Mouse (Mus musculus) left cerebral cortex, postnatal 36 days (tissue): Measurements from ENCODE around the gene Stk24. TPM values are rescaled to one million over a fixed set of nuclear protein-coding genes. Genes with fewer than 3 reads are reported as not detected.

Source experiments
- DNase-seq, 2 experiments: peaks; one replicate each; pipeline ENCODE4 v3.0.0; 2021 to 2022; ENCODE audit warnings: low spot score in 2 of 2, mixed read lengths in 1 of 2
- intact Hi-C: fragments of 180-260 bp; cut with DNase I; formaldehyde crosslinking; loops from one replicate; pipeline ENCODE4 v1.15.1; 2025
- total RNA-seq, 2 experiments: library from RNA; stranded (reverse); gene quantifications; 2 replicates each; pipeline ENCODE4 v1.2.3; 2021

Stk24 gene
- total RNA-seq, 2 experiments from 2014 or later, result 59.9 to 60.6 TPM

DNA sequence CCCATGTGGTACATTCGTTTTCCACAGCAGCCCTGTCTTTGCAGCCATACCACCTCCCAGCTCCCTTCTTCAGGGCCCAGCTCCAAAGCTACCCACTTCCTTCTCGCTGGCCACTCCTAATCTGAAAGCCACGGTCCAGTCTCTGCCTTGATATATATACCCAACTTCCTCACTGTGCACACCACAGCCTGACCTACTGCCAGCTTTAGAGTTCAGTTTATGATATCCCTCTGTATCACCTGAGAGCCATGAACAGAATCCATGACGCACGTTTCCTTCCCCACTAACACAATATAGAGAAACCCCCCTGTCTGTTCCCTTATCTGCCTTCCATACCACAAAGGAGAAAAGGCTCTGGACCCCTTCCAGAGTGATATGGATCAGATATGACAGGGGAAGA lies 61.4 kb downstream of the Stk24 start:
- DNase-seq, result no peak
- intact Hi-C loops, result no loop called here

DNA sequence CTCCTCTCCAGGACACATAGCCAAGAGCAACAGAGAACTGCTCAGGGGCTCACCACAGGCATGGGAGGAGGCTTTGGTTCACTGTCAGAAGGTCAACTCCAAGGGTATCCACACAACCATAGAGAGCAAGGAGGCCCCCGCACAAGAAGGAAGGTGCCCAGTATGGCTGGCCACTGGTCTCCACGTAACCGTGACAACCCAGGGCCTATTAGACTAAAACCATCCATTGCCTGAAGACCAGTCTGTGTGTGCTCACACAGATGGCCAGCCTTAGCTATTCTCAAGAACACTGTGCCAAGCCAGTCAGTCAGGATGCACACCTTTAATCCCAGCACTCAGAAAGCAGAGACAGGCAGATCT lies 62.5 kb downstream of the Stk24 start:
- DNase-seq, result no peak
- intact Hi-C loops, result no loop called here

DNA sequence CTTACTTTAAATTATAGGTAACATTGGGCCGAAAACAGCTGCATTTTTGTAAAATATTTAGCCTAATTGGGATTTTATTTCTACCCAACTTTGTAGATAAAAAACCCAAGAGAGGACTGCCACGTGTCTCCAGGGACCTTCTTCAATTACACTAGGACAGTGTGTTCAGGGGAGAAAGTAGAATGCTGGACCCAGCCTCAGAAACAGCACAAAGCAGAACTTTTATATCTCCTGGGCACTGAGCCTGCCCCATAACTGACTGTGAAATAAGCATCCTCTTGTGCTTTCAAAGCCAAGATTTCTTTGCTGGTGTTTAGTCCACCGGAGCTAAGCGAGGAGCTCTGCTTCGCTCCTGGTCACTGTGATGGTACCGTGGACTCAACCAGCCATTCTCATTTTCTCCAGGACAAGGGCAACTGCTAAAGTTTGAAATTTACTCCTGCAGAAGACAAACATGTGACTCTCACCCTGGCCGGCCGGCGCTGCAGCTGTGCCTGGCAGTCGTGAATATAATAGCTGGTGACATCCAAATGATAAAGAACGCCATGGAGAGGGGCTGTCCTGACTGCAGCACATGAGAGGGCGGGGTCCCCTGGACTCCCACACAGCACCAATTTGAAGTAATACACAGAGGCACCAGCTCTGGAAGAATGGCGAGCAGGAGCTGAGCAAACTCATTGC lies 63.0 kb downstream of the Stk24 start:
- intact Hi-C loops, result no loop called here
- DNase-seq, result no peak

DNA sequence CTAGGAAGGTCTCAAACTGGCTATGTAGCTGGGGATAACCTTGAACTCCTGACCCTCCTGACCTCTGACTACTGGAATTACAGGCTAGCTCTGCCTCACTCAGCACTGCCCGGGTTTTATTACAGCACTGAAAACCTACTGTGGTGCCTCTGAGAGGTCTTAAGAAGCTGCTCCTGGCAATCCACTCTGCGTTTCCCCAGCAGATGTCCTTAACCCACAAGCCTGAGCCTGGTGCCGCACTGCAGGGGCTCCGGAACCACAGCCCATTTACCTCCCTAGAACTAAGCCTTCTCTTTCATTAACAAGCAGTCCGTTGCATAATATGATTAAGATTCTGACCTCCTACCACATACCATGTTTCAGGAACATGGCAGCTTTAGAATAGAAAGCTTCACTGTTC lies 63.7 kb downstream of the Stk24 start:
- no peak for DNase-seq
- intact Hi-C loops, result no loop called here

DNA sequence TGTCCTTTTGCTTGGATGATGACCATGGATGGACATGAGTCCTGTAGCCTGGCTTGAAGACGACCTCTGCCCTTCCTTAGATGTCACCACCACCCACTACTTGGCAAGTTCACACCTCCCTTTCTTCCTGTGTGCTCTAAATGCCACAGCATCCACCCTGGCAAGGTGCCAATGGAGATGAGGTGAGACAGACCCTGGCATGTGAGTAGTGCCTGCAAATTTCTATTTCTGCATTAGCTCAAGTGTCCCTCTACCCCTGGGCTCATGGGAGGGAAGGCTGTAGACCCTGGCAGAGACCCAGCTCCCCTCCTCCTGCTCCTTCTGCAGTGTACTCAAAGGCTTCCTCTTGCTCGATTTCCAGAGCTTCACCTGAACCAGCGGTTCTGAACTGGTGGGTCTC lies 64.9 kb downstream of the Stk24 start:
- intact Hi-C loops, result no loop called here
- DNase-seq, result no peak

DNA sequence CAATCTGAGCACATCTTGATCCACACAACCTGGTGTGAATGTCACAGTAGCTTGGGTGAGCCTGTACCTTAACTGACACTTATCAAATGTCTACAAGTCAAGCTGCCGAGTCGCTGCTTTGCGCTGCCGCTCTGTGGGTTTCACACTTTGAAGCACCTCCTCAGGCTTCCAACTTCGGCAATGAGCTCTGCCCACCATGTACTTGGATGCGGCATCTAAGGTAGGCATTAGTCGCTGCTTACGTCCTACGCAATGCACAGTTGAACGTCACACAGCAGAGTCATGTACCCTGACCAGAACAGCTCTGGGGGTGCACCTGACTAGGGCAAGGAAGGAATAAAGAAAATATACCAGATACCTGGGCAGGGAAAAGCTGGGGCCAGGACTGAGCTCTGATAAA lies 66.5 kb downstream of the Stk24 start:
- DNase-seq, result no peak
- intact Hi-C loops, result no loop called here

DNA sequence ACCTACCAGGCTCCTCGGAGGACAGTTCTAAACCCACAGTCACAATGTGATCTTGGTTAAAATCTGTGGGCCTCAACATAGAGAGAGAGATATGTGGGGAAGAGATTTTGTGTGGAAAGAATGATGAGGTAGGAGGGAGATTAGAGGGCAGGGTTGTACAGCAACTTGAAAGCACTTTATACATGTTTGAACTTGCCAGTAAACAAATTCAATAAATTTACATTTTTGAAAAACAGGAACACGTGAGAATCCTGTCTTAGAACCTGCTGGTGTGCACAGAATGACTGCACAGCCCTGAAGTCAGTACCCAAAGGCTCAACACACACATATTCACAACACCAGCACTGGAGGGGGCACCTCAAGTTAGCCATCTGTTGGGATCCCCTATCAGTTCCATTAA lies 68.7 kb downstream of the Stk24 start:
- intact Hi-C loops, result no loop called here
- no peak for DNase-seq

DNA sequence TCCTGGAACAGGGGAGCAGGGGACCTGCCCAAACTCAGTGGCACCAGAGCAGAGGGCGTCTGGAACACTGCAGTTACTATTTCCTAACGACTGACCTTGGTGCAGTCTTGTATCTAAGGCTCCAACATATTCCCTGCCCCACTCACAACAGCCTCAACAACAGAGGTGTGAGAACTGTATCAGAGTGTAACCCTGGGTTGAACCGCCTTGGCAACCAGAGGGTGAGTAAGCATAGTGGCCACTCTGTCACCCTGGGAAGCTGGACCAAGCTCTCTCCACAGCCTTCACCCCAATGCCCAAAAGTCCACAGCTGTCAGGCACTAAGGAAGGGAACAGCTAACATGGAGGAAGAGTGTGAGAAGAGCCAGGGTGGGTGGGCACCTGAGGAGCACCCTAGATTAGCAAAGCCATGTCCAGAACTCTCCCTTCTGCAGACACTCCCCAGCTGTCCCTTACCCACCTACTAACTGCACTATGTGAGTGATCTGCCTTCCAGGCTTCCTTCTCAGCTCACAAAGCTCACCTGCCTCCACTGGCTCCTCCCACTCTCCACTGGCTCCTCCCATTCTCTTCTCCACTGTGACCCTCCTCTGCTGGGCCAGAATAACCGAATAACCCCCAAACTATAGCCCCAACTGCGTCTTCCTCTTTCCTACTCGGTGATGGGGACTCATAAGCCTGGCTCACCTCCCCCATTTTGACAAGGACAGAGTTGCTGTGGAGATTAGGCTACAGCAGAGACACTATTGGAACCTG lies 69.3 kb downstream of the Stk24 start:
- intact Hi-C loops, result no loop called here
- DNase-seq, result no peak

DNA sequence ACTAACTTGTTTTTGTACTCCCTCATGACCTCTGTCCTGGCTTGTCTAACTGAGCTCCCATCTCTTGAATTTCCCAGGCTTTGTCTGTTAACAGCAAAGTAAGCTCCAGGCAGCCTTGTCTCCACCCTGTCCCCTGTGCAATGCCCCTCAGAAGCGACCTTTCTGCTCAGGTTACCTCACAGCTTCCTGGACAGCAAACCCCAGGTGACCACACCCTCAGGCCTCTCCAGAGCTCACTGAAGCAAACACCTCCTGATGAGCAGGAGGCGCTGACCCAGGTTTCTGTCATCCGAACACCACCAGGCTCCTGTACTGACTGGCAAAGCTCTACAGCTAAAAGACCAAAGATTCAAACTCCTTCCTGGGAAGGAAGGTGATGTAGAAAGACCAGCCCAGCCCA lies 69.9 kb downstream of the Stk24 start:
- intact Hi-C loops, result no loop called here

DNA sequence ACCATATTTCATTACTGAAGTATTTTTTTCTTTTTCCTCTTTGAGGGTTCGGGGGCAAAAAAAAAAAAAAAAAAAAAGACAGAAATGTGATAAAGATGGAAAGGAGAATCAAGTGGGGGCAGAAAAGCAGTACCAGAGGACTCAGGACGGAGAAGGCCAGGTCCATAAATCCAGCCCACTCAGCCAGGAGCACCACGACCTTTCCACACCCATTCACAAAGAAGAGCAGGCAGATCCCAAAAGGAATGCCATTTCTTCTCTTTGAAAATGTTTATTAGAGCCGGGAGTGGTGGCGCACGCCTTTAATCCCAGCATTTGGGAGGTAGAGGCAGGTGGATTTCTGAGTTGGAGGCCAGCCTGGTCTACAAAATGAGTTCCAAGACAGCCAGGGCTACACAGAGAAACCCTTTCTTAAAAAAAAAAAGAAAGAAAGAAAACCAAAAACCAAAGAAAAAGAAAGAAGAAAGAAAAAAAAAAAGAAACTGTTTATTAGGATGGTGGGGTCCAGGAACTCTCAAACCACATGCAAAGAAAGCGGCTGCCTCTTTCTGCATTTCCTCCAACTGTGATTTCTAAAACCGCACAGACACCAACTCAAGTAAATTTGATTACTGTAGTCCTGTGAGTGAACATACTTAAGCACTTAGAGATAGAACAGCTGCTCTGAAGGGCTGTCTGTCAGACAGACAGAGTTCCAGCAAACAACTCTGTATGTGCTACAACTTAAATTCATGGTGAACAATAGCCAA lies 74.3 kb downstream of the Stk24 start:
- intact Hi-C loops, result no loop called here

More for the DNA sequence above, 69.9 kb downstream of the Stk24 start:
- no peak for DNase-seq

DNA sequence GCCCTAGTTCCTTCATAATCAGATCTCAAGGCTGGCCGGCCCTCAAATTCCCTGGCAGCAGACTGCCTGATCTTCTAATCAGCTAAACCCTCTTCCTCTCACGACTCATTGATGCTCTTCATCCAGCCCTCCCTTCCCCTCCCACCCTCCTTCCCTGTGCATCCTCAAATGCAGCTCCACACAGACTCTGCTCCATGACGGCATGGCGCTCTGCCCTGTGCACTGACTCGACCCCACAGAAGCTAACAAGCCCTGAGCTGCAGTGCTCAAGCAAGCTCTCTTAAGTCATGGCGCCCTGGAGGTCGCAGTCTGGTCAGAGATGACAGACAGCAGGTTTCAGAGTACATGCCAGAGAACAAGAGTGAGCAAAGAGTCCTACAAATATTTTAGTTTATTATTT lies 75.3 kb downstream of the Stk24 start:
- intact Hi-C loops, result no loop called here
- DNase-seq, result no peak

More for the DNA sequence above, 74.3 kb downstream of the Stk24 start:
- DNase-seq, result no peak

DNA sequence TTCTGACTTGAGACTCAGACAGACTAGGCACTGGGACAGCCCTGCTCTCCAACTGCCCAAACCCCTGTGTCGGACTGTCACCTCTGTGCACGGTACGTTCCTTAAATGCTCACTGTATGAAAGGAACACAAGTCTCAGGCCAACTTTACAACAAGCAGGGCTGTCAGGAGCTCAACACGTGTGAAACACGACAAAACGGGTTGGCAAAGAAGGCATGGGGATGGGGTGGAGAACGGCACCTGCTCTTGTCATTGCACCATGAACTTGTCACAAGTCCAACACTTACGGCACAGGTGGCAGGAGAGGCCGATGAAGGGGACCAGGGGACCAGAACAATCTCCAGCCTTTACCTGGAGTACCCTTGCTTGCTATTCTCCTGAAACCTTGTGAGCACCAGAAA lies 80.7 kb downstream of the Stk24 start:
- intact Hi-C loops, result no loop called here
- no peak for DNase-seq

DNA sequence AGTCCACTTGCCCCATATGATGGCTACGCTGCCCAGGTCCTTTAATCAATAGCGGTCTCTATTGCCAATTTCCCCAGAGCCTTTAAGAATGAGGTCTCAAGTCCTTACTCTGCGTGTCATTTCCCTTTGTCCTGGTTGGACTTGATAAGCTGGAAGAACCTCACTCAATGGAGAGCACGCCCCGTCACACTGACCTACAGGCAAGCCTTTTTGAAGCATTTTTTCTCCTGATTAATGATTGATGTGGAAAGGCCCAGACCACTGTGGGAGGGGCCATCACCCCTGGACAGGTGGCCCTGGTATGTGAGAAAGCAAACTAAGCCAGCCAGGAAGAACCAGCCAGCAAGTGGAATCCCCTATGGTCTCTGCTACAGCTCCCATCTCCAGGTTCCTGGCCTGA lies 81.3 kb downstream of the Stk24 start:
- no peak for DNase-seq
- intact Hi-C loops, result no loop called here

DNA sequence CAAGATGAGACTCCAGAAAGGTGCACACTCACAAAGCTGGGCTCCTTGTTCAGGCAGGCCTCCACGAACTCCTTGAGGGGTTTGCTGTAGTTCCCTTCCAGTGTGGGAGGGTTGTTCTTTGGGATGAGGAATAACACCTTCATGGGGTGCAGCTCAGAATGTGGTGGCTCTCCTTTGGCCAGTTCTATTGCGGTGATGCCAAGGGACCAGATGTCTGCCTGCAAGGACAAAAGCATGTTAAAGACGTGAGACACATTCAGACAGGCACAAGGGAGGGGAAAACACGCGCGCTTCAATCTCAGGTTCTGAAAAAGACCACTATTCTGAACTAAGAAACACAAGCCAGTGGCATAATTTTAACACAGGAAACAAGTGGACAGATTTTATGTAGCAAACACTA lies 82.7 kb downstream of the Stk24 start:
- DNase-seq, result no peak
- intact Hi-C loops, result no loop called here

DNA sequence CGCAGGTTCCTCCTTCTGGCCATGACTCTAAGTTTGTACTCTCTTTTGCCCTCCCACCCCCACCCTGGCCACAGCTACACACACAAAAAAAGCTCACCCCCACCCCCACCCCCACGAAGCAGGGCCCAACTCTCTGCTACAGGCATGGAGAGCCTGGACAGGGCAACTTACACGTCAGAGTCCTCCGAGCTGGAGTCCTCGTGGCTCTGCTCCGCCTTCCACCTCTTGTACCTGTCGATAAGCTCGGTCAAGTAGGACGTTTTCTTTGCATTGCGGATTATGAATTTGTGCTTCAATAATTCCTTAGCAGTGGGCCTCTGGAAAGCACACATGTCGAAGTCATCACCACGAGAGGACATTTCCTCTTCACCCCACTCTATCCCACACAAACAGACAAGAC lies 85.3 kb downstream of the Stk24 start:
- intact Hi-C loops, result no loop called here
- DNase-seq, result no peak

DNA sequence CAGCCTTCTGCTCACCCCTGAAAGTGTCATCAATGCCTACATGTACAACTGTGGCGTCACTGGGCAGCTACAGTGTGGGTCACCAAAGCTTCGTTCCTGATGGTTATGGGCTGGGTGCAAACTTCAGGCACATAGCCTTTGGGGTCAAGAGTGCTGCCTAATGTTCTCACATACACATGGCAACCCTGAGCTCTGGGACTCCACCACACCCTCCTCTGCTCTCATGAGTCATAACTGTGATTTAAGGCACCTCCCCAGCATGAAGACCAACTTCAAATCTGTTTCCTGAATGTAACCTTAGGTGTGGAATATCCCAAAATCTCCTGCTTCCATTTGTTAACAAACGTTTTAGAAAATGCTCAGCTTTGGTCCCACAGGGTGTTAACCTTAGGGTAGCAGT lies 87.4 kb downstream of the Stk24 start:
- DNase-seq, result no peak
- intact Hi-C loops, result no loop called here

DNA sequence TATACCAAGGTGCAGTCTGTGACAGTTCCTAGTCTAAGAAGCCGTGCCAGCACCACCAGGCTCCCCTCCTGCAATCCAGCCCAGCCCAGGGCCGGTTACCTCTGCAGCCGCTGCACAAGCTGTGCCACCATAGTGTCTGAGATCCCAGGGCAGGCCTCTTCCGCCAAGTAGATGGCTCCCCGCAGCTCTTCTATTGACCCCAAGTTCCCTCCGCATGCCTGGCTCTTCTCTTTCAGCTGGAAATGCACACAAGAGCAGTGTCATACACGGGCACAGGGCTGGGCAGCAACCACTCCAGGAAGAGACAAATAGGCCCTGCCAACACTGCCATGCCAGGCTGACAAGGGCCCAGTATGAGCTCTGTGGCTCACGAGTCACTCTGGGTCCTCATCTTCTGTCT lies 87.9 kb downstream of the Stk24 start:
- no peak for DNase-seq
- intact Hi-C loops, result no loop called here

DNA sequence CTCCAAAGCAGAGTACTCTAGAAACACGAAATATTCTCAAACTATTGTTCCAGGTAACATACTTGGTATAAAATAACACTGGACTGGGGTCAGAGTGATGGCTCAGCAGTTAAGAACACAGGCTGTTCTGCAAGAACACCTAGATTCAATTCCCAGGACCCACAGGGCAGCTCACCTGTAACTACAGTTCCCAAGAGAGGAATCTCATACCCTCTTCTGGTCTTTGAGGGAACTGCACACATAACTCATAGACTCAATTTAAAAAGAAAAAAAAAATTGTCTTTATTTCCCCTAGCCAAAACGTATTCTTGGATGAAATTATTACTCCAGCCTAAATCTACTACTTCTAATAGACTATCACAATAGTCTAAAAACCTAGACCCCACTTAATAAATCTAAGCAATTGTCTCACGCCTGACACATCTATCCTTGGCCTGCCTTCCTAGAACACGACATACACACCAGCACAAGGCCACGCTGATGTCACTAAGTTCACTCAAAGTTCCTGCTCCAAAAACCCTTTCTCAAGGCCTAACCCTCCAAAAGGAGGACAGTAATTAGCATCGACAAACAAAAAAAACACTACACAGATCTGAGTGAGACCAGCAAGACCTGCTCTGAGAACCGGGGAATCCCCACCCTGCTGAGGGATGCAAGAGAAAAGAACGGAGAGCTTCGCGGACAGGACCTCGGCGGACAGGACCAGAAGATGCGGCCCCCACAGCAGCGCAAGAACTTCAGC lies 94.3 kb downstream of the Stk24 start:
- intact Hi-C loops, result no loop called here
- DNase-seq, result no peak

DNA sequence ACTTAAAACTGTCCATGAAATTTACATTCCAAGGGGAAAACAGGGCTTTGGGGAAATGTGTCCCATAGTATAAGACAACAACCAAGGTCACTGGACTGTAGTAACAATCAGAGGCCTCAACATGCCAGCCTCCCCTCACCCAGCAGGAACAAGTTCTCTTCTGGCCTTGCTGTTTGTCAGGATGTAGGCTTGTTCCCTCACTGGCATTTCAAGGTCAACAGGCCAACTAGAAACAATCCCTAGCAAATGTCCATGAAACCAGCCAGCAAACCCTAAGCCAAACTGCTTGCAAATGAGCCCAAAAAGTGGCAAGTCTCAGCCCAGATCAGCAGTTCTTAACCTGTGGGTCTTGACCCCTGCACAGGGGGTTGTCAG lies 98.5 kb downstream of the Stk24 start:
- DNase-seq, result no peak
- intact Hi-C loops, result loop anchor here (5.0 kb wide), 2 partner anchors 81 to 101 kb away; partner anchors contain the start of gene Stk24
